Mouse (Mus musculus) megakaryocyte, adult 5-6 weeks (primary cell): ENCODE data around the gene Dnajb5. TPM values are rescaled to one million over a fixed set of nuclear protein-coding genes. Genes with fewer than 3 reads are reported as not detected.
A peak's percentile ranks its signal among the peaks of the same experiment; 100 is the strongest.
"Not testable (repeated sequence)": the region's sequence is repeated elsewhere in the genome, so short reads cannot be mapped to it uniquely, and the experiment has no call there.

Experiments
- ATAC-seq: 2 replicates; pipeline ENCODE4 v1.8.0; 2016; ENCODE audit warnings: mild to moderate bottlenecking, inconsistent platforms; ENCODE audit not compliant: poor library complexity, severe bottlenecking
- total RNA-seq, 2 experiments: library from RNA; stranded (forward) in 1 of 2; stranded (reverse) in 1 of 2; fragments of 153-499, 151-499 nt in 1 of 2; fragments of 221-1000, 200-1000 nt in 1 of 2; gene quantifications; 2 replicates each; pipeline versions ENCODE4 v1.2.3 to v1.2.4; 2015 to 2017

Gene Dnajb5
- total RNA-seq, 2 experiments from 2014 or later = 2.6 to 6.0 TPM

- ATAC-seq = peak; percentile 97
Observed at GRCm38 (mm10) chr4:42965039-42965719, 15.6 kb downstream of the Dnajb5 start.

GRCm38 (mm10) chr4:42969304-42969703 is 19.7 kb downstream of the Dnajb5 start, which contains the start of gene 1700022I11Rik:
TSS of gene 1700022I11Rik (plus strand) at chr4:42969604.
- ATAC-seq = no peak

- no peak for ATAC-seq
Observed at GRCm38 (mm10) chr4:42972952-42973351, 23.3 kb downstream of the Dnajb5 start.

GRCm38 (mm10) chr4:42973868-42974267 is 24.3 kb downstream of the Dnajb5 start:
- no peak for ATAC-seq

- peak; percentile 45; the same call in 1 of the 2 replicates for ATAC-seq
Observed at GRCm38 (mm10) chr4:42978062-42978461, 28.4 kb downstream of the Dnajb5 start.

GRCm38 (mm10) chr4:42980467-42980866 is 30.9 kb downstream of the Dnajb5 start:
- ATAC-seq = not testable (repeated sequence)

GRCm38 (mm10) chr4:42988296-42988695 is 38.7 kb downstream of the Dnajb5 start:
- ATAC-seq = no peak

GRCm38 (mm10) chr4:42998022-42998421 is 48.4 kb downstream of the Dnajb5 start:
- no peak for ATAC-seq

- peak; percentile 54 for ATAC-seq
Observed at GRCm38 (mm10) chr4:42999451-43000140, 50.0 kb downstream of the Dnajb5 start.

GRCm38 (mm10) chr4:43000141-43000986 is 50.8 kb downstream of the Dnajb5 start, which contains the start of gene Vcp:
TSS of gene Vcp (minus strand) at chr4:43000507.
- ATAC-seq = peak; percentile 95

- ATAC-seq = no peak
Observed at GRCm38 (mm10) chr4:43001272-43001671, 51.7 kb downstream of the Dnajb5 start.

- no peak for ATAC-seq
Observed at GRCm38 (mm10) chr4:43002756-43003439, 53.3 kb downstream of the Dnajb5 start.

GRCm38 (mm10) chr4:43004951-43005350 is 55.3 kb downstream of the Dnajb5 start:
- ATAC-seq = no peak

- ATAC-seq = peak; percentile 63
Observed at GRCm38 (mm10) chr4:43005765-43006164, 56.2 kb downstream of the Dnajb5 start.

Other genes with a start within 250 kb of the Dnajb5 start
- not detected in 2 replicates for gene 4930578G10Rik, start 214.3 kb upstream of the Dnajb5 start, total RNA-seq (2015)
- not detected in 2 replicates for gene 4930578G10Rik, start 214.3 kb upstream of the Dnajb5 start, total RNA-seq (2017)
- not detected in 2 replicates for gene Ccl19, start 193.2 kb upstream of the Dnajb5 start, total RNA-seq (2015)
- gene Ccl19, start 193.2 kb upstream of the Dnajb5 start, total RNA-seq (2017) = not detected in 2 replicates
- gene Ccl21a, start 175.8 kb upstream of the Dnajb5 start, total RNA-seq (2015) = not detected in 2 replicates
- not detected in 2 replicates for gene Ccl21a, start 175.8 kb upstream of the Dnajb5 start, total RNA-seq (2017)
- gene Fam205a1, start 95.9 kb upstream of the Dnajb5 start, total RNA-seq (2015) = 0.11 TPM in 1 of 2 replicates, not detected in the other
- gene Fam205a1, start 95.9 kb upstream of the Dnajb5 start, total RNA-seq (2017) = not detected in 2 replicates
- gene Gm12394, start 93.0 kb upstream of the Dnajb5 start, total RNA-seq (2015) = not detected in 2 replicates
- gene Gm12394, start 93.0 kb upstream of the Dnajb5 start, total RNA-seq (2017) = not detected in 2 replicates
- gene Fam205c, start 75.6 kb upstream of the Dnajb5 start, total RNA-seq (2015) = not detected in 2 replicates
- gene Fam205c, start 75.6 kb upstream of the Dnajb5 start, total RNA-seq (2017) = not detected in 2 replicates
- gene Phf24, start 33.2 kb upstream of the Dnajb5 start, total RNA-seq (2015) = not detected in 2 replicates
- gene Phf24, start 33.2 kb upstream of the Dnajb5 start, total RNA-seq (2017) = under 0.01 TPM in 1 of 2 replicates, not detected in the other
- not detected in 2 replicates for gene 1700022I11Rik, start 19.8 kb downstream of the Dnajb5 start, total RNA-seq (2015)
- gene 1700022I11Rik, start 19.8 kb downstream of the Dnajb5 start, total RNA-seq (2017) = not detected in 2 replicates
- 81.5 and 86.4 TPM in 2 replicates for gene Vcp, start 50.7 kb downstream of the Dnajb5 start, total RNA-seq (2015)
- gene Vcp, start 50.7 kb downstream of the Dnajb5 start, total RNA-seq (2017) = 154 and 165 TPM in 2 replicates
- gene Fancg, start 60.7 kb downstream of the Dnajb5 start, total RNA-seq (2015) = 11.3 and 12.5 TPM in 2 replicates
- 13.0 and 14.3 TPM in 2 replicates for gene Fancg, start 60.7 kb downstream of the Dnajb5 start, total RNA-seq (2017)
- gene Pigo, start 76.0 kb downstream of the Dnajb5 start, total RNA-seq (2015) = 7.9 and 9.7 TPM in 2 replicates
- gene Pigo, start 76.0 kb downstream of the Dnajb5 start, total RNA-seq (2017) = 5.6 and 11.1 TPM in 2 replicates
- gene Stoml2, start 81.9 kb downstream of the Dnajb5 start, total RNA-seq (2015) = 70.8 and 77.7 TPM in 2 replicates
- 62.3 and 79.3 TPM in 2 replicates for gene Stoml2, start 81.9 kb downstream of the Dnajb5 start, total RNA-seq (2017)
- 14.2 and 15.4 TPM in 2 replicates for gene Fam214b, start 96.4 kb downstream of the Dnajb5 start, total RNA-seq (2015)
- gene Fam214b, start 96.4 kb downstream of the Dnajb5 start, total RNA-seq (2017) = 31.7 and 33.6 TPM in 2 replicates
- 0.16 TPM in 2 replicates for gene Unc13b, start 109.1 kb downstream of the Dnajb5 start, total RNA-seq (2015)
- 0.24 and 0.48 TPM in 2 replicates for gene Unc13b, start 109.1 kb downstream of the Dnajb5 start, total RNA-seq (2017)